Comparison of ENCODE assay signal across 11 mouse cellular contexts in genomic region chr6:97222321-97222720, GRCm38 (mm10). TPM values are rescaled to one million over a fixed set of nuclear protein-coding genes. Genes with fewer than 3 reads are reported as not detected.
DNase-seq lines count a peak whose midpoint lies in the region; ATAC-seq and TF ChIP-seq lines count a peak whose summit lies in the region.
"Had no signal": no experiment of that assay in that cellular context is flagged by ENCODE, and none has a peak within 500 bp of the region (broad histone marks: within the 10 kb centered on the region; RNA-seq: fewer than 3 reads in every experiment).

No protein-coding gene starts in this region.

- no peaks in the 10 kb centered on the region for H3K9me3 ChIP-seq in liver, embryonic 13.5 days (replicated peaks)
- no peaks in the 10 kb centered on the region for H3K9me3 ChIP-seq in midbrain, embryonic 16.5 days (replicated peaks; ENCODE audit: control insufficient read depth, low read length, poor library complexity, severe bottlenecking)
- H3K9me3 ChIP-seq: limb, embryonic 15.5 days had no signal

- H3K9ac ChIP-seq in liver, embryonic 13.5 days, result 0 out of 2 replicates have a peak overlapping the region, but pooled peaks have one; percentile 19
- no peak overlapping the region for H3K9ac ChIP-seq in midbrain, embryonic 16.5 days (ENCODE audit: low read depth, low read length)
- H3K9ac ChIP-seq: limb, embryonic 15.5 days had no signal

- peaks cover 7% of the 10 kb centered on the region for H3K36me3 ChIP-seq in liver, embryonic 13.5 days
- no peaks in the 10 kb centered on the region for H3K36me3 ChIP-seq in midbrain, embryonic 16.5 days (ENCODE audit: control insufficient read depth, insufficient read depth, low read length)

- intact Hi-C loops in gastrocnemius, adult 2 months (cut with DNase I), result no loop called here
- intact Hi-C loops in gastrocnemius, postnatal 36 days (cut with DNase I), result no loop called here

- H3K4me3 ChIP-seq in gastrocnemius, adult 2 months, result peak overlapping the region; percentile 55
- no peak overlapping the region for H3K4me3 ChIP-seq in liver, embryonic 13.5 days (replicated peaks)
- no peak overlapping the region for H3K4me3 ChIP-seq in midbrain, embryonic 16.5 days (ENCODE audit: low read depth, low read length)
- H3K4me3 ChIP-seq: limb, embryonic 15.5 days had no signal

- no peak for TF ChIP-seq CTCF in gastrocnemius, adult 2 months (IDR thresholded peaks at IDR 0.05)

- 30% methylated on average over 6 of the region's 6 CpGs for WGBS in liver, embryonic 13.5 days (ENCODE audit: insufficient replicate concordance)
- 46% methylated on average over 6 of the region's 6 CpGs for WGBS in midbrain, embryonic 16.5 days

- DNase-seq in gastrocnemius, adult 2 months, result no peak
- no peak for DNase-seq in gastrocnemius, postnatal 36 days
- DNase-seq in thymus, postnatal 0 days (ENCODE audit: low spot score), result peak; percentile 39
- no peak for DNase-seq in thymus, postnatal 36 days
- DNase-seq in liver, embryonic 13.5 days, result no peak
- DNase-seq in Muller cell, postnatal 12 days (ENCODE audit: inconsistent ontology term), result no peak
- DNase-seq in urinary bladder, postnatal 10 days (ENCODE audit: low spot score), result no peak
- DNase-seq: cerebellum, postnatal 36 days; kidney, adult 8-10 months had no signal

- H3K4me2 ChIP-seq in liver, embryonic 13.5 days, result peak overlapping the region; percentile 28
- no peak overlapping the region for H3K4me2 ChIP-seq in midbrain, embryonic 16.5 days (ENCODE audit: low read length)
- H3K4me2 ChIP-seq: limb, embryonic 15.5 days had no signal

- peak; percentile 55; the same call in 1 of the 2 replicates for ATAC-seq in liver, embryonic 13.5 days (ENCODE audit: low read depth)
- ATAC-seq in midbrain, embryonic 16.5 days, result no peak

- H3K4me1 ChIP-seq in liver, embryonic 13.5 days (replicated peaks), result peaks cover 49% of the 10 kb centered on the region
- H3K4me1 ChIP-seq in midbrain, embryonic 16.5 days (ENCODE audit: control insufficient read depth, insufficient read depth, low read length), result peaks cover 2% of the 10 kb centered on the region

- peak overlapping the region; percentile 86 for H3K27ac ChIP-seq in gastrocnemius, adult 2 months
- H3K27ac ChIP-seq in liver, embryonic 13.5 days, result peak overlapping the region; percentile 18; the same call in 1 of the 2 replicates
- no peak overlapping the region for H3K27ac ChIP-seq in midbrain, embryonic 16.5 days (ENCODE audit: low read length)

- no peaks in the 10 kb centered on the region for H3K27me3 ChIP-seq in liver, embryonic 13.5 days
- H3K27me3 ChIP-seq in midbrain, embryonic 16.5 days (ENCODE audit: control insufficient read depth, insufficient read depth, low read depth, low read length), result no peaks in the 10 kb centered on the region
- H3K27me3 ChIP-seq: limb, embryonic 15.5 days had no signal

RNA-seq across cellular contexts. Expression of gene Arl6ip5, which starts 11.8 kb away (rescaled TPM):
- total RNA-seq in gastrocnemius, adult 2 months (2021), result 100 to 1,000 TPM; 117 to 173 TPM
- total RNA-seq in gastrocnemius, postnatal 36 days (2021), result 100 to 1,000 TPM; 133 to 150 TPM
- polyA plus RNA-seq in thymus, postnatal 0 days (2015; fragmentation: Nextera tagmentation; extraction: Ambion mirVana), result 105 and 112 TPM in 2 replicates
- 34.8 and 41.8 TPM in 2 replicates for polyA plus RNA-seq in liver, embryonic 13.5 days (2015; fragmentation: Nextera tagmentation; extraction: Ambion mirVana)
- polyA plus RNA-seq in midbrain, embryonic 16.5 days (2015; fragmentation: Nextera tagmentation; extraction: Ambion mirVana), result 149 and 160 TPM in 2 replicates

RNA-seq across cellular contexts. Expression of gene Uba3, which starts 16.9 kb away (rescaled TPM):
- 10 to 100 TPM; 32.7 to 43.1 TPM for total RNA-seq in gastrocnemius, adult 2 months (2021)
- total RNA-seq in gastrocnemius, postnatal 36 days (2021), result 10 to 100 TPM; 31.7 to 32.2 TPM
- 53.1 and 55.4 TPM in 2 replicates for polyA plus RNA-seq in thymus, postnatal 0 days (2015; fragmentation: Nextera tagmentation; extraction: Ambion mirVana)
- polyA plus RNA-seq in liver, embryonic 13.5 days (2015; fragmentation: Nextera tagmentation; extraction: Ambion mirVana), result 31.3 and 38.0 TPM in 2 replicates
- polyA plus RNA-seq in midbrain, embryonic 16.5 days (2015; fragmentation: Nextera tagmentation; extraction: Ambion mirVana), result 90.2 and 92.9 TPM in 2 replicates

RNA-seq across cellular contexts. Expression of gene Lmod3, which starts 30.2 kb away (rescaled TPM):
- 100 to 1,000 TPM in 1 of 2 experiments, 10 to 100 TPM in 1; 95.4 to 186 TPM for total RNA-seq in gastrocnemius, adult 2 months (2021)
- total RNA-seq in gastrocnemius, postnatal 36 days (2021), result 100 to 1,000 TPM; 126 to 132 TPM
- polyA plus RNA-seq in thymus, postnatal 0 days (2015; fragmentation: Nextera tagmentation; extraction: Ambion mirVana), result 0.13 and 0.18 TPM in 2 replicates
- polyA plus RNA-seq in liver, embryonic 13.5 days (2015; fragmentation: Nextera tagmentation; extraction: Ambion mirVana), result 0.14 and 0.22 TPM in 2 replicates
- polyA plus RNA-seq in midbrain, embryonic 16.5 days (2015; fragmentation: Nextera tagmentation; extraction: Ambion mirVana), result 0.09 TPM in 1 of 2 replicates, not detected in the other

RNA-seq across cellular contexts. Expression of gene Tmf1, which starts 43.4 kb away (rescaled TPM):
- total RNA-seq in gastrocnemius, adult 2 months (2021), result 10 to 100 TPM; 46.7 to 50.5 TPM
- 10 to 100 TPM; 37.4 to 42.6 TPM for total RNA-seq in gastrocnemius, postnatal 36 days (2021)
- 43.9 and 50.8 TPM in 2 replicates for polyA plus RNA-seq in thymus, postnatal 0 days (2015; fragmentation: Nextera tagmentation; extraction: Ambion mirVana)
- 17.3 and 21.5 TPM in 2 replicates for polyA plus RNA-seq in liver, embryonic 13.5 days (2015; fragmentation: Nextera tagmentation; extraction: Ambion mirVana)
- polyA plus RNA-seq in midbrain, embryonic 16.5 days (2015; fragmentation: Nextera tagmentation; extraction: Ambion mirVana), result 35.6 and 40.4 TPM in 2 replicates
